Mouse (Mus musculus) heart, postnatal 14 days (tissue): ENCODE measurements around the gene Serpina6. TPM values are rescaled to one million over a fixed set of nuclear protein-coding genes. Genes with fewer than 3 reads are reported as not detected.
"Not testable (repeated sequence)": the region's sequence is repeated elsewhere in the genome, so short reads cannot be mapped to it uniquely, and the experiment has no call there.

Experiments
- DNase-seq, 2 experiments: peaks; one replicate each; pipeline ENCODE4 v3.0.0; 2021 to 2022
- intact Hi-C: fragments of 180-260 bp; cut with DNase I; formaldehyde crosslinking; loops from one replicate; pipeline ENCODE4 v1.15.1; 2025
- long read RNA-seq, 2 experiments: library from polyadenylated mRNA; stranded (forward); transcript quantifications; one replicate each; pipeline ENCODE4 v2.0.0; 2021
- total RNA-seq, 2 experiments: library from RNA; stranded (reverse); gene quantifications; 2 replicates each; pipeline ENCODE4 v1.2.3; 2021

Serpina6 gene
- total RNA-seq, result not detected
- long read RNA-seq, experiment 1, result 0 reads
- long read RNA-seq, experiment 2, result 0 reads

DNA sequence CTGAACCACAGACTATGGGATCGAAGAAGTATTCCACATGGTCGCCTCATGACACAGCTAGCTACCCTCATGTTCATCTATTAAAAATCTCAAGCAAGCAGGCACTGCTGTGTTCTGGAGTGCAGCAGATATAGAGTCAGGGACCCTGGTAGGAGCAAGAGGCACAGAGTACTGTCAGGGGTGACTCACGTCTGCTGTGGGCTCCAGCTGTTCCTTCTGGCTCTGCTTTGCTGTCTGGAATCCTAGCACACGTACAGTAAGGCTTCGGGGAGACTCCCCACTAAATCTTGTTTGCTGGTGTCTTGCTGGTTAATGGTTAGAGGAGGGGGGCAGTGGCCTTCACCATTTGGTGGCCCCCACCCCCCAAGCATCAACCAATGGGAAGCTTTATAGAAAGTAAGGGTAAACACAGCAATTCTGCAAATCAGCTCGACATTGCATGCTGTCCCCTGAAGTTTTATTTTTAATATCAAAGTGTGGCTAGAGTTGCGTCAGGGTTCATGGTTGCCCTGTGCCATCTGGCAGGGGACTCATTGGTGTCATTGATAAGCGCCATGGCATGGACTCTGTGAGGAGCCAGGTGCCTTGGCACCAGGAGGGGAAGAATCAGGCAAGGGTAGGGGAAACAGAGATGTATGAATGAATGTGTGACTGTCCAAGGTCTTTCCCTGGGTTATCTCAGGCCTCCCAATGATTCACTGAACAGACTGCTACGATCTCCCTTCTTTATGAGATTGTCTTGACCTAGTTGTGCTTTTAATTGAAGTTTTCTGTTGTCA, at the start of gene Serpina6:
TSS of gene Serpina6 (minus strand) at position 365 of the 779 bp plus-strand sequence.
- DNase-seq, result peak in 1 of 2 experiments; percentile 8

DNA sequence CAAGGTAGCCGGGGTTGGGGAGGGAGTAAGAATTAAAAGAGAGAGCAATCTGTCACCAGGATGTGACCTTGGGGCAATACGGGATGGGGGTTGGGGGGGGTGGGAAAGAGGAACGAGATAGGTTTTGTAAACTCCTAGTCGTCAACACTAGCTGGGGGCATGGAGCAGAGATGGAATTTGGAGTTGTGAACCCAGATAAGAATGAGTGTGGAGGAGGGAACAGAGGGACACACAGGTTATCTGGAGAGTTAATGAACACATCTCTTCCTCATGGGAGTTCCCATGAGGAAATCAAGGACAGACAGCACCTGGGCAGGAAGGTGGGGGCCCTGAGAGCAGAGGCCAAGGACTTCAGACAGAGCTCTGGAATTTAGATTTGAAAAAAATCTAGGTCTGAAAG, 49.1 kb upstream of the Serpina6 start:
- no peak for DNase-seq
- intact Hi-C loops, result loop anchor here (5.0 kb wide), 1 partner anchor 159 kb away; no protein-coding TSS in a partner anchor

More for the DNA sequence above, at the start of gene Serpina6:
- intact Hi-C loops, result no loop called here

DNA sequence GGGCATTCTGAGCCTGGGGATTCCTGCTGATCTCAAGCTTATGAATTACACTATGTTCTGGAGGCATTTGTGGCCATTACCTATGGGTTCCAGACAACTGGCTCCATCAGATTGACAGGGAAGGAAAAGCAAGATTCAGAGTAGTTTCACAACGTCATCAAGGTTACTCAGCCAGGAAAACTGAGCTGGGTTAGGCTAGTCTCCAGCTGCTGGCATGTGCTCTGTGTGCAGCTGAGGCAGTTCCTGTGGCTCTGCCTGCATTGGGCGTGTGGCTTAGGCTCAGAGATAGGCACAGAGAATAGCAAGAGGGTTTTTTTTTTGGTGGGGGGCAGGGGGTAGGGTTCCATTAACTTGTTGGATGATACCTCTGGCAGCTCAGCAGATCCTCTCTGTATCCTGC, 48.5 kb upstream of the Serpina6 start:
- intact Hi-C loops, result loop anchor here (5.0 kb wide), 1 partner anchor 158 kb away; no protein-coding TSS in a partner anchor

DNA sequence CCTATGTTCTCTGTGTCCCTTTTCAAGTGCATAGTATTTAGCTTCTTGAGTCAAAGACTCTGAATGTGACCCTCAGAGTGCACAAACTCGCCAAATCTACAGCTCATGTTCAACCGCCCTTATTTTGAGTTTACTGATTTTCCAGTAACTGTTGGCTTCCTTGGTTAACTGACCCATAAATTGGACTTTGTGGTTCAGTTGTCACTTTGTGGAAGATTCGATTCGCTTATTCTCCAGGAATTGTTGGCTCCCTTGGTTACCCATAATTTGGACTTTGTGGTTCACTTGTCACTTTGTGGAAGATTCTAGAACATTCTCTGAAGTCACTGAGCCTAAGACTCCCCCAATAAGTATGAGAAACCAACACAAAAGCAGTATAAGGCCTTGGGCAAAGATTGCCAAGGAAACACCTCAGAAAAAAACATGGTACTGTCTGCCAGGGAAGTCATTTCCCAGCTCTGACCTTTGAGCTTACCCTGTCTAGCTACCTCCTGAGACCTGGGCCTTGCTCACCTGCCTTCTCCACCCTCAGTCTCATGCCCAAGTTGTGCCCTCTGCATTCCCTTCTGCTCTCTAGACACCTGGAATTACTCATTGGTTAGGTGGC, 43.2 kb upstream of the Serpina6 start:
- no peak for DNase-seq
- intact Hi-C loops, result no loop called here

More for the DNA sequence above, 48.5 kb upstream of the Serpina6 start:
- no peak for DNase-seq

DNA sequence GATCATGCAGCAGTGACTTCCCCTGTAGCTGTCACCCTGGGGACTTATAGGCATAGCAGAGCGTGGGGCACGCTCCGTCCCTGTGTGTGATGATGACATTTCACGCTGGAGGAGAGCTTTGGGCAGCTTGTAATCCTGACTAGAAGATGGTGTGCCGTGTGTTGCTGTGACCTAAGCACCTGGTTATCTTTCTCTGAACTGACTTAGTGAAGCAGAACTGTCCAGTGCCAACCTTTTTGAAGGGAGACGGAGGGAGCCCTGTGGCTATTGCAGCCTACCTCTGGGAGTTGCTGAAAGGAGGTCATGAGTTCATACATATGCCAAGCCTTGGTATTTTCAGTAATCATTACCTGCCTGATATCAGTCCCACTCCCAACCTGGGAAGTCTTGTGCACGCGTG, 38.4 kb upstream of the Serpina6 start, which contains the start of gene Serpina1f:
TSS of gene Serpina1f (minus strand) at position 101 of the 400 bp plus-strand sequence.
- no peak for DNase-seq
- intact Hi-C loops, result no loop called here

DNA sequence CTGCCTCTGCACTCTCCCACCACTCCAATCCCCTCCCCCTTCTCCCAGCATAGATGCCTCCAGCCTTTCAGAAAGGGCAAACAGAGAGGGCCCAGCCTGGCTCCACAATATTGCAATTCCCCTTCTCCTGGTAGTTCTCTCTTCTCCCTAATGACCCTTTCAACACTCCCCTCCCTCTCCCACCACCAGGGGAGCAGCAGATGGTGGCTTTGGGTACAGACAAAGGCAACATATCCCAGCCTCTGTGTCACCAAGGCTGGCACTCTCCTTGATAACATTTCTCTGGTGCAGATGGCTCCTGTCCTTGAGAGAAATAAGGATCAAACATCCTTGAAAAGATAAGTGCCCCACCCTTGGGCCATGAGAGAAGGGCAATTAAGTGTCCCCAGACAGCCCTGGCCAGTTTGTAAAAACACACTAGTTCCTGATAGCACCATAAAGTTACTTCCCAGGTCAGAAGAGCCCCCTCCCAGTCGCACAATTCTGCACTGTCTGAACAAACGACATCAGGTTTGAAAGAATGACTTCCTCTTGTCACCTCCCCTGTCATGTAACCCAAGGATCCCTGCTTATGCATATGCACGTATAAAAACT, 31.3 kb upstream of the Serpina6 start:
- intact Hi-C loops, result no loop called here
- no peak for DNase-seq

DNA sequence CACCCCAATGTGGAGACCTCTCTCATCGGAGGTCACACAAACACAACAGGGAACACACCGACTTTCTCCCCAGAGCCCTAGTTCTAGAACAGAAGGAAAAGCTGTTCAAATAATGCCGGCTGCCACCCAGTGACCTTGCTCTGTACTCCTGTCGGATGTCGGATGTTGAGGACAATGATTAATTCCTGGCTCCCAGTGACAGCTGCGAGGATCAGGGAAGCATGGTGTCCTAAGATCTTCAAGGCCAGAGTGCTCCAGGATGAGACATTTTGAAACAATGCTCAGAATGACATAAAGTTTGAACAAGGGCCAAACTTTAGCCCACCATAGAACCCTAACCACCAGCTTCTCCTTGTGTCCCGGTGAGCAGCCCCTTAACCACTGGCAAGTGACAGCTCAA, 30.0 kb upstream of the Serpina6 start:
- intact Hi-C loops, result no loop called here
- DNase-seq, result no peak

DNA sequence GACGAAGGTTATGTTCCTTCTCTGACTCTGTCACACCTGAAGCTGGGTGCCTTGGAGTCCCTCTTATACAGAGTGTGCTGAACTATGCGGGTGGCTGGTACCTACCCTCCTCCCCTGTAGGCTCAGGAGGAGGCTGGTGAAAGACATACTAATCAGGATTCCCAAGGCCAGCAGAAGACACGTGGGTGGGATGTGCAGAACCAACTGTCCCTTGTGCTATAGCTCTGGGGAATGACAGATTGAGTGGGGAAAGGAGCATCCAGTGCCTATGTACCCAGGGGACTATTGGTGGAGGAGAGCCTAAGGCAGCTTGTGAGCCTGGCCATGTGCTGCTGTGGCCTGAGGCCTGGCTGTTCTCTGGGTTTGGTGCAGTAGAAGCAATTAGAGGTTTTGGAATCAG, 29.0 kb upstream of the Serpina6 start:
- DNase-seq, result no peak
- intact Hi-C loops, result no loop called here

DNA sequence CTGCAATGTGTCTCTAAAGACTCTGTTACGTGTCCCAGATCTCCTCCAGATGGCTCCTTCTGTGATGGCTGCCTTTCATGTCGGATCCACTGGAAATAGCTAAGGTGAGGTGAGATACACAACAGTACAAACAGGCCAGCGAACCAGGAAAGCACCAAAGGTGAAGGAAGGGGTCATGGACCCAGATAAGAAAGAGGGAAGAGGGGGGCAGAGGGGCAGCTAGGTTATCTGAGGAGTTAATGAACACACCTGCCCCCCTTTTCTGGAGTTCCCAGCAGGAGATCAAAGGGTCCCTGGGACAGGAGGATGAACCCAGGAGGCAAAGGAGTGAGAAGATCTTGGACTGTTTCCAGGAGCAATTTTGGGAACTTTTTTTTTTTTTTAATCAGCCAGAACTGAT, 28.4 kb upstream of the Serpina6 start:
- intact Hi-C loops, result no loop called here
- DNase-seq, result no peak

DNA sequence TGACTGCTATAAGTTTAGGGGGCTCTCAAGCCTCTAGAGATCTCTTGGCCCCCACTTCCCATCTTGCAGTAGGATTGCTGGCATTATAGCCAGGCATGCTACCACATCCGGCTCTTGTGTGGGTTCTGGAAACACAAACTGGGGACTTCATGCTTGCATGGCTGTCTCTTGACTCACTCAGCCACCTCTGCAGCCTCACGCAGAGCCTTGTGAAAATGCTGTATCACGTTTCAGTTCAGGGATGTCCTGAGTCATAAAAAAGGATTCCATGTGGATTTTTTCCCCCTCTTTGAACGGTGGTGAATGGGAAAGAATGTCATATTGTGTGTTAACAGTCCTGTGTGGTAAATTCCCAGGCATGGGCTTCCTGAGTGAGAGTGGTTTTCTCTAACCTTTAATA, 26.8 kb upstream of the Serpina6 start:
- intact Hi-C loops, result no loop called here
- no peak for DNase-seq

DNA sequence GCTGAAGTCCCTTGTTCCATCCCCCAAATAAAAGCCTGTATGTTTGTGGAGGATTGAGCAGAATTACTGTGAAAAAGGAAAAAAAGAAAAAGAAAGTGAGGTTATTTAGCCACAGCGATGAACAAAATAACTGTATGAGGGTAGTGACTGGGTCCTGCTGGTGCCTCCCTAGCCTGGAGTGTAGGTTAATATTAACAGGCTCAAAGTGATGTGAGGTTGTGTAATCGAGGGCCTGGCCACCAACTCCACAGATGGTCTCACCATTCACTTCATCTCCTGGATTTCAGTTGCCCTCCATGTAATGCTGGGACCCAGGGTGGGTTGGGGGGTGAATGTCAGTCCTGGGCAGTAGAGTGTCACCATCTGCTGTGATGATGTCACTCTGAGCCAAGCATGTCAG, 24.7 kb upstream of the Serpina6 start:
- intact Hi-C loops, result no loop called here
- DNase-seq, result no peak

DNA sequence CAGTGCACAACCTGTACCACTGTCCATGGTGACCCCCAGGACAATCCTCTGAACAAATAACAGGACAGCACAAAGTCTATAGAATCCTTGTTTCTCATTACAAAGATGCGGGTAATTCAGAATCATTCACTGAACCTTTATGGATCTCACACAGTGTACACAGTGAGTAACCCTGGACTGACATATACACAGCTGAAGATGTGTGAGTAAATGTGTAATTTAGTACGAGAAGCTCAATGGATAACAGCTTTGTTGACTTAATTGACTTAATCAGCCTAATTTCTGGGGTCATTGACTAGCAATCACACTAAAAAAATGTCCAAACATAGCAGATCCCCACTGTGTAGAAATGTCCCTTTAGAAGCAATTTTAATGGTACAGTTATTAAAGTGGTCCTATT, 24.2 kb upstream of the Serpina6 start:
- intact Hi-C loops, result no loop called here
- no peak for DNase-seq

DNA sequence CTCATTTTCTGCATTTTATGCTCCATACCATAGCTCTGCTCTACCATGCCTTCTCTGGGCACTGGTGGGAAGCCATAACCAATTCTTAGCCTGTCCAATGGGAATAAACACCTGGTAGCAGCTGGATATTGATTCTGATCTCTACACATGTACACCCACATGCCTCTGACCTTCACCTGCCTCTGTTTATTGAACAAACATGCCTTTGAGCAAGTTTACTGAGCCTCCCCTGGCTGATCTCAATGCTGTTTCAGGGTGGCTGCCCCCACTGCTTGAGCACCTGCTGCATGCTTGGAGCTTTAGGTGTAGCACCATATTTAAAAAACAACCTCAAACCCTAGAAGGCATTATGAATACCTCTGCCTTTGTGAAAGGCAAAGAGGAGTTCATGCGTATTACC, 22.8 kb upstream of the Serpina6 start:
- intact Hi-C loops, DNase-seq: not testable (repeated sequence)

DNA sequence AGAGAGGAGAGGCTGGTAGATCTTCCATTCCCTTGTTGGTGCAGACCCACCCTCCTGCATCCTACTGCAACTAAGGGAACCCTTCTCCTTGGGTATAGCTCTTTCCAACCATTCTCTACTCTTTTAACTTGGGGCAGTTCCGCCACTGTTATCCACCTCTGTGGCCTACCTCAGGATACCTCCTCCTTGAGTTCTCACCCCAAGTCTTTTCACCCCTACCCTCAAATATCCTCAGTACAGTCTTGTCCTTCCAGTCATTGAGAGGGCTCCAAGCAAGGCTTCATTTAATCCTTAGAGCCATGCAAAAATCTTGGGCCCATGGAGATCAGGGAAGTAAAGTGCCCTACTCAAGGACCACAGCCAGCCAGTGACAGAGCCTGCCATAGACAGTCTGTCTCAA, 19.0 kb upstream of the Serpina6 start, which contains the start of gene Serpina16:
TSS of gene Serpina16 (minus strand) at position 101 of the 400 bp plus-strand sequence.
- intact Hi-C loops, result no loop called here
- DNase-seq, result no peak

DNA sequence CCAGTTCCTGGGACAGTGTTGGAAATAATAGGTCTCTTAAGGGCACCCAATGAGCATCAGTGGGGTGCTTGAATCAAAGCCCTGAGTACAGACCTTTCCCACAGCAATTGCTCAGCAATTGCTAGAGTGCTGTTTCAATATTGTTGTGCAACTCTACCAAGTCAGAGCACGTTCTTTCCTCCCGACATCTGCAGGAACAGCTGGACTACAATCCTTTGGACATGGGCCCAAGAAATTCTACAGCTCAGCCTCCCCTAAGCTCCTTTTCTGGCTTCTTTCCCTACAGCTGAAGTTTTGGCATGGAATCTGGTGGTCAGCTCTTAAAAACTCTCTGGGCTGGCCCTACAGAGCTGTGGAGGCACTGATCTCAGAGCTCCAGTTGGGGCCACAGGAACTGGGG, 16.2 kb upstream of the Serpina6 start:
- DNase-seq, result peak; percentile 49 to 71
- intact Hi-C loops, result no loop called here

DNA sequence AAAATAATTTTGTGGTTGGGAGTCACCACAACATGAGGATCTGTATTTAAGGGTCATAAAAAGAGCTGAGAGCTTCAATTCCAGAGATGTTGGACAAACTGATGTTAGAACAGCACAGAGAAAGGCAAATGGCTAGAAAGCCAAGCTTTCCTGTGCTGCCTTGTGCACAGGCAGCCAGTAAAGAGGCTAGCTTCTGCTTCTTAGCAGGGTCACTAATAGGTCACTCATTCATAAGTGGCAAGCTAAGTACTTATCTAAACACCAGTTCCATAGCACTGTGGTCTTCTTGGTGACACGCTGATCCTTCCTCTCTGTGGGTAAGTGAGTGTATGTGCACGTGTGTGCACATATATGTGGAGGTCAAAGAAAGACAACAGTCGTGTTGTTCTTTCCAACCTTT, 14.5 kb upstream of the Serpina6 start:
- DNase-seq, result no peak
- intact Hi-C loops, result no loop called here

DNA sequence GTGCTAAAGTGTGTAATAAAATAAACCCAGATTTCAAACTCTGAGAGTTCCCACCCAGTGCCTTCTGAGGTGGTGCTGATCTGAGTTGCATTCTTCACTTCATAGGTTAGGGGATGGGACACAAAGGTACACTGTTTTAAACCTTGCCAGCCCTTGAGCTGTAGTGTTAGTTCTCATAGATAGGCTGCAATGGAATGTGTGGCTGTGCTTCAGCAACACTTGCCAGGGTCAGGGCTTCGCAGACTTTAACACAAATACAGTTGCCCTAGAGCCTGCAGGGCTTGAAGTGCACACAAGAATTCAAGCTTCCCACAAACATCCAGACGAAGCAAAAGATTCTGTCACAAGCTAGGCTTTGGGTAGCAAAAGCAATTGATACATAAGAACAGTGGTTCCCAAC, 14.0 kb upstream of the Serpina6 start:
- no peak for DNase-seq
- intact Hi-C loops, result no loop called here

DNA sequence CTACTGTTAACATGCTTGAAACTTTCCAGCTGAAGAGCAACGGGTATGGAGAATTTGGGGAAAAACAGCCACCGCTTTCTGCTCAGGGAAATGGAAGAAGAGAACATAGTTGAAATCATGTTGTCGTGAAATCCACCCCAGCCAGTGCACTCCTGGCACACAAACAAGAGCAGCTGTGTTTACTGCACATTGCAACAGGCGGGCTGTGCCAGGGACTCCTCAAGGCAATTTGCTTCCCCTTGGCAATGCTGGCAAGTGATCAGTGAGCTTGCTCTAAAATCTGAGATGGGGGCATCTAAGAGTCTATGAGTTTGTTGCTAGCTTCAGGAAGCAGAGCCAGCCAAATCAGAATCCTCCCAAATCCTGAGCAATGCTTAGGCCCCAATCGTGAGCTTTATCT, 13.3 kb upstream of the Serpina6 start:
- intact Hi-C loops, result no loop called here
- DNase-seq, result peak in 1 of 2 experiments; percentile 5

DNA sequence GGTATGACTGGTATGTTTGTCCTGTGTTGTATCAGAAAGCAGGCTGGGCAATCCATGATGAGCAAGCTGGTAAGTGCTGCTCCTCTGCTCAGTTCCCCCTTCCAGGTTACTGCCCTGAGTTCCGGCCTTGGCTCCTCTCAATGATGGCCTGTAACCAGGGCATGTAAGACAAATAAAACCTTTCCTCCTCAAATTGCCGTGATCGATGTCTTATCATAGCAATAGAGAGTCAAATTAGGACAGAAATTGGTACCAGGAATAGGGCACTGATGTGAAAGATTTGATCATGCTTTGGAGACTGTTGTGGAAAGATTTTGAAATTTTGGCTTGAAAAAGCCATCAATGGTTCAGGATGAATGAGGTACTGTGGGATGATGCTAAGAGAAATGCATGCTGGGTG, 8.3 kb upstream of the Serpina6 start:
- intact Hi-C loops, result no loop called here
- DNase-seq, result no peak

DNA sequence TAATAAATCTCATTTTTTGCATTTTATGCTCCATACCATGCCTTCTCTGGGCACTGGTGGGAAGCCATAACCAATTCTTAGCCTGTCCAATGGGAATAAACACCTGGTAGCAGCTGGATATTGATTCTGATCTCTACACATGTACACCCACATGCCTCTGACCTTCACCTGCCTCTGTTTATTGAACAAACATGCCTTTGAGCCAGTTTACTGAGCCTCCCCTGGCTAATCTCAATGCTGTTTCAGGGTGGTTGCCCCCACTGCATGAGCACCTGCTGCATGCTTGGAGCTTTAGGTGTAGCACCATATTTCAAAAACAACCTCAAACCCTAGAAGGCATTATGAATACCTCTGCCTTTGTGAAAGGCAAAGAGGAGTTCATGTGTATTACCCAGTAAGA, 5.0 kb upstream of the Serpina6 start:
- DNase-seq, result not testable (repeated sequence)

DNA sequence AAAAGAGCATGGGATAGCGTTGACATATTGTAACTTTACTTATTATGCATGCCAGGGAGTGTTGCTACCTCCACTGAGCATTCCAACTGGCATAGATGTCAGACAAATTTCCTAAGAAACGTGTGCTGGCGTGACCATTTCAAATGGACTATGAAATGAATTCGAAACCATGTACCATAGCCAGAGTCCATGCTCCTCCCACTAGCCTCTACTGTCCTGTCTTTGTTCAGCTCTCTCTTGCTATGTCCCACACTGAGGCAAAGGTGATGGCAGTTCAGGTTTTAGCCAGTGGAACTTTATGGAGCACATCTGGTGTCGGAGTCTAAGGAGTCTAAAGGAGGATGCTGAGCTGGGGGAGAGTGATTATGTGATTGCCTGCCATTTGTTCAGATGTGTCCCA, 3.1 kb upstream of the Serpina6 start:
- no peak for DNase-seq
- intact Hi-C loops, result no loop called here

More for the DNA sequence above, 5.0 kb upstream of the Serpina6 start:
- intact Hi-C loops, result not testable (repeated sequence)
